Mouse (Mus musculus) limb, embryonic 14.5 days (tissue): Measurements from ENCODE around the gene Fam168b. TPM values are rescaled to one million over a fixed set of nuclear protein-coding genes. Genes with fewer than 3 reads are reported as not detected.

Source experiments
- ATAC-seq: fragments of 200-750 bp; cut with Nextera tagmentation; 2 replicates; pipeline ENCODE4 v1.8.0; 2017; ENCODE audit warnings: low read depth, moderate number of reproducible peaks, moderate TSS enrichment; ENCODE audit not compliant: low FRiP score
- DNase-seq: peaks from one replicate; pipeline ENCODE4 v3.0.0-alpha.2; 2015; ENCODE audit warnings: low spot score
- H3K27ac ChIP-seq: fragments of 300-500 bp; sonication (generic); replicated peaks from 2 replicates; pipeline ENCODE4 v1.5.1; 2014; ENCODE audit warnings: low read depth, mild to moderate bottlenecking, low read length, moderate library complexity, mixed read lengths
- H3K27me3 ChIP-seq: fragments of 300-500 bp; sonication (generic); 2 replicates; pipeline ENCODE4 v1.6.1; 2014; ENCODE audit warnings: low read length, mixed read lengths; ENCODE audit not compliant: control insufficient read depth, insufficient read depth
- H3K36me3 ChIP-seq: fragments of 300-500 bp; sonication (generic); 2 replicates; pipeline ENCODE4 v1.6.1; 2014; ENCODE audit warnings: mild to moderate bottlenecking, low read length, moderate library complexity, mixed read lengths; ENCODE audit not compliant: control insufficient read depth, insufficient read depth
- H3K4me1 ChIP-seq: fragments of 300-500 bp; sonication (generic); 2 replicates; pipeline ENCODE4 v1.6.1; 2014; ENCODE audit warnings: antibody characterized with exemption, low read length, mixed read lengths; ENCODE audit not compliant: control insufficient read depth, insufficient read depth
- H3K4me2 ChIP-seq: fragments of 300-500 bp; sonication (generic); replicated peaks from 2 replicates; pipeline ENCODE4 v1.6.1; 2014; ENCODE audit warnings: low read depth, mild to moderate bottlenecking, low read length, moderate library complexity; ENCODE audit not compliant: severe bottlenecking
- H3K4me3 ChIP-seq: fragments of 300-500 bp; sonication (generic); replicated peaks from 2 replicates; pipeline ENCODE4 v1.5.1; 2014; ENCODE audit warnings: low read length
- H3K9ac ChIP-seq: fragments of 300-500 bp; sonication (generic); 2 replicates; pipeline ENCODE4 v1.6.1; 2014; ENCODE audit warnings: mild to moderate bottlenecking, low read depth, low read length, moderate library complexity; ENCODE audit not compliant: severe bottlenecking
- H3K9me3 ChIP-seq: fragments of 300-500 bp; sonication (generic); 2 replicates; pipeline ENCODE4 v1.6.1; 2016; ENCODE audit warnings: low read length; ENCODE audit not compliant: control insufficient read depth
- POLR2A ChIP-seq: fragments of 200-500 bp; IDR thresholded peaks from 2 replicates; pipeline ENCODE4 v1.8.0; 2012; ENCODE audit warnings: inconsistent platforms, mild to moderate bottlenecking, moderate library complexity, borderline replicate concordance; ENCODE audit not compliant: insufficient read depth, insufficient read length; ENCODE audit errors: extremely low read depth
- WGBS: fragments of 180-500 bp; shearing (Covaris S2); extraction: QIAGEN DNeasy Blood & Tissue Kit; methylation state at CpG from one replicate; pipeline ENCODE4 v1.1.7; 2014; 5-methylcytosine and 5-hydroxymethylcytosine counted together
- polyA plus RNA-seq, 2 experiments: library from polyadenylated mRNA; depleted of rRNA in 1 of 2; stranded (reverse) in 1 of 2; unstranded in 1 of 2; fragments of >200 nt; fragmentation: Nextera tagmentation in 1 of 2; extraction: Ambion mirVana in 1 of 2; gene quantifications; 2 replicates each; pipeline versions ENCODE4 v1.2.1 to v1.2.3; 2012 to 2014

Gene Fam168b
- polyA plus RNA-seq, 2 experiments: 76.7 to 210 TPM

- 90% methylated on average over 8 of the region's 8 CpGs for WGBS
- DNase-seq (no peak), ATAC-seq (no peak)
- no peaks in the 10 kb centered on the region for H3K27me3 ChIP-seq
- no peak overlapping the region for H3K27ac ChIP-seq
- no peak for TF ChIP-seq POLR2A
- no peak overlapping the region for H3K4me2 ChIP-seq
- H3K9me3 ChIP-seq: no peaks in the 10 kb centered on the region
- H3K36me3 ChIP-seq: peaks cover 28% of the 10 kb centered on the region
- no peak overlapping the region for H3K9ac ChIP-seq
- no peak overlapping the region for H3K4me3 ChIP-seq
- H3K4me1 ChIP-seq: no peaks in the 10 kb centered on the region
Observed at GRCm38 (mm10) chr1:34808445-34808844, 34.4 kb downstream of the Fam168b start.

GRCm38 (mm10) chr1:34805931-34806520 lies 36.8 kb downstream of the Fam168b start:
- peaks cover 9% of the 10 kb centered on the region for H3K4me1 ChIP-seq
- no peak for DNase-seq
- no peaks in the 10 kb centered on the region for H3K27me3 ChIP-seq
- no peak overlapping the region for H3K27ac ChIP-seq
- no peak for ATAC-seq
- peaks cover 4% of the 10 kb centered on the region for H3K36me3 ChIP-seq
- no peak overlapping the region for H3K9ac ChIP-seq
- H3K4me3 ChIP-seq: no peak overlapping the region
- no peak overlapping the region for H3K4me2 ChIP-seq
- no peaks in the 10 kb centered on the region for H3K9me3 ChIP-seq
- WGBS: 19% methylated on average over 35 of the region's 35 CpGs
- no peak for TF ChIP-seq POLR2A

- WGBS: 96% methylated on average over 7 of the region's 7 CpGs
- DNase-seq: no peak
- Histone ChIP-seq H3K4me1 (peaks cover 9% of the 10 kb centered on the region), H3K4me2 (no peak overlapping the region), H3K9me3 (no peaks in the 10 kb centered on the region), H3K9ac (no peak overlapping the region), H3K27ac (no peak overlapping the region), H3K27me3 (no peaks in the 10 kb centered on the region), H3K36me3 (no peaks in the 10 kb centered on the region; the same call in 1 of the 2 replicates), H3K4me3 (no peak overlapping the region)
- ATAC-seq: no peak
- no peak for TF ChIP-seq POLR2A
Observed at GRCm38 (mm10) chr1:34804863-34805262, 38.0 kb downstream of the Fam168b start.

GRCm38 (mm10) chr1:34802290-34802642 lies 40.6 kb downstream of the Fam168b start:
- peak overlapping the region; percentile 68 for H3K9ac ChIP-seq
- no peaks in the 10 kb centered on the region for H3K27me3 ChIP-seq
- H3K4me3 ChIP-seq: peak overlapping the region; percentile 68
- DNase-seq (no peak), ATAC-seq (peak; percentile 7; the same call in 1 of the 2 replicates)
- H3K27ac ChIP-seq: no peak overlapping the region
- peaks cover 9% of the 10 kb centered on the region for H3K4me1 ChIP-seq
- TF ChIP-seq POLR2A: no peak
- no peaks in the 10 kb centered on the region for H3K9me3 ChIP-seq
- peak overlapping the region; percentile 68 for H3K4me2 ChIP-seq
- H3K36me3 ChIP-seq: no peaks in the 10 kb centered on the region
- 31% methylated on average over 7 of the region's 7 CpGs for WGBS

GRCm38 (mm10) chr1:34801616-34802289 lies 41.1 kb downstream of the Fam168b start:
- H3K27ac ChIP-seq: no peak overlapping the region
- DNase-seq: peak; percentile 65

More at GRCm38 (mm10) chr1:34801616-34802289, 41.1 kb downstream of the Fam168b start:
- Histone ChIP-seq H3K9me3 (no peaks in the 10 kb centered on the region), H3K36me3 (no peaks in the 10 kb centered on the region), H3K4me1 (peaks cover 9% of the 10 kb centered on the region), H3K9ac (peak overlapping the region; percentile 68), H3K4me2 (peak overlapping the region; percentile 68), H3K4me3 (peak overlapping the region; percentile 68), H3K27me3 (no peaks in the 10 kb centered on the region)
- TF ChIP-seq POLR2A: 0 out of 2 replicates have a peak, but pooled peaks have one; percentile 23
- 2% methylated on average over 43 of the region's 47 CpGs for WGBS
- ATAC-seq: peak; percentile 87
